Comparison of ENCODE assay signal across 8 mouse cellular contexts in genomic region chr10:121587371-121587840, GRCm38 (mm10). TPM values are rescaled to one million over a fixed set of nuclear protein-coding genes. Genes with fewer than 3 reads are reported as not detected.
DNase-seq lines count a peak whose midpoint lies in the region; ATAC-seq and TF ChIP-seq lines count a peak whose summit lies in the region.

No protein-coding gene starts in this region.

- H3K9me3 ChIP-seq in kidney, postnatal 0 days (replicated peaks; ENCODE audit: low read length), result no peaks in the 10 kb centered on the region
- H3K9me3 ChIP-seq in embryonic facial prominence, embryonic 11.5 days (replicated peaks; ENCODE audit: control insufficient read depth, low read length), result no peaks in the 10 kb centered on the region
- no peaks in the 10 kb centered on the region for H3K9me3 ChIP-seq in intestine, embryonic 15.5 days
- no peaks in the 10 kb centered on the region for H3K9me3 ChIP-seq in neural tube, embryonic 12.5 days

- no peak for ATAC-seq in kidney, postnatal 0 days (replicated peaks; ENCODE audit: low FRiP score, low read depth)
- no peak for ATAC-seq in embryonic facial prominence, embryonic 11.5 days (replicated peaks; ENCODE audit: insufficient number of reproducible peaks, low FRiP score, low TSS enrichment, low read depth)
- no peak for ATAC-seq in intestine, embryonic 15.5 days
- no peak for ATAC-seq in neural tube, embryonic 12.5 days (ENCODE audit: low FRiP score, low read depth)

- TF ChIP-seq CTCF in kidney, postnatal 0 days (IDR thresholded peaks at IDR 0.05; ENCODE audit: low read depth), result no peak

- peak overlapping the region; percentile 91 for H3K9ac ChIP-seq in kidney, postnatal 0 days (ENCODE audit: low read depth, low read length)
- no peak overlapping the region for H3K9ac ChIP-seq in embryonic facial prominence, embryonic 11.5 days (replicated peaks; ENCODE audit: low read length)
- peak overlapping the region; percentile 83; the same call in 1 of the 2 replicates for H3K9ac ChIP-seq in intestine, embryonic 15.5 days
- H3K9ac ChIP-seq in neural tube, embryonic 12.5 days, result peak overlapping the region; percentile 93; the same call in 1 of the 2 replicates

- no peaks in the 10 kb centered on the region for H3K27me3 ChIP-seq in kidney, postnatal 0 days (ENCODE audit: insufficient read depth, low read length)
- H3K27me3 ChIP-seq in embryonic facial prominence, embryonic 11.5 days (ENCODE audit: control insufficient read depth, insufficient read depth, low read length), result no peaks in the 10 kb centered on the region
- no peaks in the 10 kb centered on the region for H3K27me3 ChIP-seq in intestine, embryonic 15.5 days (replicated peaks)
- no peaks in the 10 kb centered on the region for H3K27me3 ChIP-seq in neural tube, embryonic 12.5 days (replicated peaks)

- DNase-seq in kidney, postnatal 0 days (ENCODE audit: low spot score), result no peak
- DNase-seq in kidney, postnatal 4 days, result no peak
- DNase-seq in embryonic facial prominence, embryonic 11.5 days (ENCODE audit: low spot score), result no peak
- no peak for DNase-seq in frontal cortex, postnatal 14 days (ENCODE audit: low spot score in 2 of 2)
- DNase-seq in Muller cell, postnatal 12 days (ENCODE audit: inconsistent ontology term), result no peak
- no peak for DNase-seq in layer of hippocampus, adult 18-20 months (ENCODE audit: low spot score in 2 of 2)

- H3K36me3 ChIP-seq in kidney, postnatal 0 days (ENCODE audit: insufficient read depth, low read length), result peaks cover 17% of the 10 kb centered on the region
- no peaks in the 10 kb centered on the region; the same call in 1 of the 2 replicates for H3K36me3 ChIP-seq in embryonic facial prominence, embryonic 11.5 days (replicated peaks; ENCODE audit: control insufficient read depth, insufficient read depth, low read depth, low read length)
- peaks cover 10% of the 10 kb centered on the region for H3K36me3 ChIP-seq in intestine, embryonic 15.5 days
- H3K36me3 ChIP-seq in neural tube, embryonic 12.5 days, result peaks cover 25% of the 10 kb centered on the region

- peak overlapping the region; percentile 89 for H3K27ac ChIP-seq in kidney, postnatal 0 days
- H3K27ac ChIP-seq in embryonic facial prominence, embryonic 11.5 days (replicated peaks; ENCODE audit: low read depth, low read length), result no peak overlapping the region
- no peak overlapping the region for H3K27ac ChIP-seq in intestine, embryonic 15.5 days
- no peak overlapping the region for H3K27ac ChIP-seq in neural tube, embryonic 12.5 days

- H3K4me1 ChIP-seq in kidney, postnatal 0 days (replicated peaks; ENCODE audit: insufficient read depth, low read length), result no peaks in the 10 kb centered on the region; the same call in 1 of the 2 replicates
- H3K4me1 ChIP-seq in embryonic facial prominence, embryonic 11.5 days (ENCODE audit: control insufficient read depth, insufficient read depth, low read length), result no peaks in the 10 kb centered on the region
- peaks cover 5% of the 10 kb centered on the region for H3K4me1 ChIP-seq in intestine, embryonic 15.5 days (replicated peaks)
- H3K4me1 ChIP-seq in neural tube, embryonic 12.5 days, result peaks cover 10% of the 10 kb centered on the region; the same call in 1 of the 2 replicates

- WGBS in kidney, postnatal 0 days, result 51% methylated on average over 6 of the region's 6 CpGs
- 72% methylated on average over 6 of the region's 6 CpGs for WGBS in embryonic facial prominence, embryonic 11.5 days
- WGBS in intestine, embryonic 15.5 days, result 59% methylated on average over 6 of the region's 6 CpGs
- WGBS in neural tube, embryonic 12.5 days, result 67% methylated on average over 6 of the region's 6 CpGs

- peak overlapping the region; percentile 67 for H3K4me2 ChIP-seq in kidney, postnatal 0 days (ENCODE audit: low read length)
- no peak overlapping the region; the same call in 1 of the 2 replicates for H3K4me2 ChIP-seq in embryonic facial prominence, embryonic 11.5 days (ENCODE audit: low read depth, low read length)
- H3K4me2 ChIP-seq in intestine, embryonic 15.5 days (replicated peaks), result peak overlapping the region; percentile 64
- H3K4me2 ChIP-seq in neural tube, embryonic 12.5 days (replicated peaks), result peak overlapping the region; percentile 87

- H3K4me3 ChIP-seq in kidney, postnatal 0 days (replicated peaks; ENCODE audit: low read depth, low read length), result peak overlapping the region; percentile 86
- H3K4me3 ChIP-seq in embryonic facial prominence, embryonic 11.5 days (ENCODE audit: low read depth, low read length), result peak overlapping the region; percentile 91
- peak overlapping the region; percentile 94 for H3K4me3 ChIP-seq in intestine, embryonic 15.5 days (replicated peaks)
- H3K4me3 ChIP-seq in neural tube, embryonic 12.5 days, result peak overlapping the region; percentile 89; the same call in 1 of the 2 replicates

RNA-seq across cellular contexts. Expression of gene Tbk1, which starts 0.8 kb away (rescaled TPM):
- 26.5 TPM in 2 replicates for polyA plus RNA-seq in kidney, postnatal 0 days (2015; fragmentation: Nextera tagmentation; extraction: Ambion mirVana)
- 34.7 and 35.2 TPM in 2 replicates for polyA plus RNA-seq in embryonic facial prominence, embryonic 11.5 days (2014; fragmentation: Nextera tagmentation; extraction: Ambion mirVana)
- 32.9 and 35.1 TPM in 2 replicates for polyA plus RNA-seq in intestine, embryonic 15.5 days (2015; fragmentation: Nextera tagmentation; extraction: Ambion mirVana)
- 33.6 and 35.8 TPM in 2 replicates for polyA plus RNA-seq in neural tube, embryonic 12.5 days (2016; fragmentation: Nextera tagmentation; extraction: Ambion mirVana)
- total RNA-seq in layer of hippocampus, adult 18-20 months (2021), result 10 to 100 TPM; 52.9 to 56.9 TPM

RNA-seq across cellular contexts. Expression of gene Xpot, which starts 38.7 kb away (rescaled TPM):
- 33.0 and 40.7 TPM in 2 replicates for polyA plus RNA-seq in kidney, postnatal 0 days (2015; fragmentation: Nextera tagmentation; extraction: Ambion mirVana)
- polyA plus RNA-seq in embryonic facial prominence, embryonic 11.5 days (2014; fragmentation: Nextera tagmentation; extraction: Ambion mirVana), result 64.4 and 75.7 TPM in 2 replicates
- polyA plus RNA-seq in intestine, embryonic 15.5 days (2015; fragmentation: Nextera tagmentation; extraction: Ambion mirVana), result 46.3 and 46.5 TPM in 2 replicates
- polyA plus RNA-seq in neural tube, embryonic 12.5 days (2016; fragmentation: Nextera tagmentation; extraction: Ambion mirVana), result 41.0 and 46.3 TPM in 2 replicates
- 10 to 100 TPM; 71.1 to 72.8 TPM for total RNA-seq in layer of hippocampus, adult 18-20 months (2021)

RNA-seq across cellular contexts. Expression of gene D930020B18Rik, which starts 54.0 kb away (rescaled TPM):
- polyA plus RNA-seq in kidney, postnatal 0 days (2015; fragmentation: Nextera tagmentation; extraction: Ambion mirVana), result 0.21 and 0.23 TPM in 2 replicates
- 1.4 and 1.8 TPM in 2 replicates for polyA plus RNA-seq in embryonic facial prominence, embryonic 11.5 days (2014; fragmentation: Nextera tagmentation; extraction: Ambion mirVana)
- 0.23 and 0.39 TPM in 2 replicates for polyA plus RNA-seq in intestine, embryonic 15.5 days (2015; fragmentation: Nextera tagmentation; extraction: Ambion mirVana)
- 0.14 TPM in 1 of 2 replicates, not detected in the other for polyA plus RNA-seq in neural tube, embryonic 12.5 days (2016; fragmentation: Nextera tagmentation; extraction: Ambion mirVana)
- under 1 TPM; 0.23 to 0.84 TPM for total RNA-seq in layer of hippocampus, adult 18-20 months (2021)
